Mouse (Mus musculus) neutrophil, adult 59 days (primary cell): Measurements from ENCODE around the gene Hspb6. TPM values are rescaled to one million over a fixed set of nuclear protein-coding genes. Genes with fewer than 3 reads are reported as not detected.

Experiments
- total RNA-seq, 2 experiments: library from RNA; stranded (reverse); gene quantifications; 1 replicate in 1 of 2; 2 replicates in 1 of 2; pipeline ENCODE4 v1.2.4; 2023

Hspb6 gene
- 1 to 10 TPM; 5.1 to 7.4 TPM for total RNA-seq

DNA sequence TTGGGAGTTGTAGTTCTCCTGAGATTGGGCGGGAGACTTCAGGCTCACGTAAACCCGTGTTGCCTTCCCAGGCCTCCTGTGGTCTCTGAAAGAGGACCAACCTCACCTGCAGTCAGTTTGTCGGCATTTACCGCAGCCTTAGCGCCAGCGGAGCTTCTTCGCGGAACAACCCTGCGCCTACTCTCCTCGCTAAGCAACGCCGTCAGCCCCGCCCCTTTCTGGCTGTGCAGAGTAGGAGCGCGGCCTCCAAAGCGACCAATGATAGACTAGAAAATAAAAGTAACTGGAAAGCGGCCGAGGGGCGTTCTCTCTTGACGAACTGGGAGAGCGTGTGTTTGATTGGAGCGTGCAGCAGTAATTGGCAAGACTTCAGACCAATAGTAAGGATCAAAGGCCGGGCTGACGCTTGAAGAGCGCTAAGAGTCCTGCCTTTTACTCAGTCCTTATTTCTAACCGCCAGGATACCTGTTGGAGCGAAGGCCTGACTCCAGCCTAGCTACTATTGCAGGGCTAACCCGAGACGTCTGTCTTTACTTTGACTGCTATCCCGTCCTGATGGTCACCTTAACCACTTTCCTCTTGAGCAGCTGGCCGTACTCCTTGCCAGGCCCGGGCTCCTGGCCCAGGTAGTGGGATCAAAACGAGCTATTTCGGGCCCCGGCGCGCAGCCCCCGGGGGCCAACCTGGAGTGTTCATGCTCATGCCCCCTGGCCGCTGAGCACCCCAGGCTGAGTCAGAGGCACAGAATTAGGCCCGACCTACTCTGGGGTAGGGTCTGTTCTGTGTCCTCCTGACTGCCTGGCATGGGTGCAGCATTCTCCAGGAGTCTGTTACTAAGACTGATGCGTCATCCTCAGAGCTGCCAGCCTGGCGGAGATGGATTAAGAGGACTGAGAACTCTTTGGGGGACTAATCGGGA lies at the start of gene Hspb6, which contains the start of gene Proser3:
TSS of gene Hspb6 (plus strand) at position 77 of the 919 bp plus-strand sequence.
TSS of gene Proser3 (minus strand) at position 198 of the 919 bp plus-strand sequence.

DNA sequence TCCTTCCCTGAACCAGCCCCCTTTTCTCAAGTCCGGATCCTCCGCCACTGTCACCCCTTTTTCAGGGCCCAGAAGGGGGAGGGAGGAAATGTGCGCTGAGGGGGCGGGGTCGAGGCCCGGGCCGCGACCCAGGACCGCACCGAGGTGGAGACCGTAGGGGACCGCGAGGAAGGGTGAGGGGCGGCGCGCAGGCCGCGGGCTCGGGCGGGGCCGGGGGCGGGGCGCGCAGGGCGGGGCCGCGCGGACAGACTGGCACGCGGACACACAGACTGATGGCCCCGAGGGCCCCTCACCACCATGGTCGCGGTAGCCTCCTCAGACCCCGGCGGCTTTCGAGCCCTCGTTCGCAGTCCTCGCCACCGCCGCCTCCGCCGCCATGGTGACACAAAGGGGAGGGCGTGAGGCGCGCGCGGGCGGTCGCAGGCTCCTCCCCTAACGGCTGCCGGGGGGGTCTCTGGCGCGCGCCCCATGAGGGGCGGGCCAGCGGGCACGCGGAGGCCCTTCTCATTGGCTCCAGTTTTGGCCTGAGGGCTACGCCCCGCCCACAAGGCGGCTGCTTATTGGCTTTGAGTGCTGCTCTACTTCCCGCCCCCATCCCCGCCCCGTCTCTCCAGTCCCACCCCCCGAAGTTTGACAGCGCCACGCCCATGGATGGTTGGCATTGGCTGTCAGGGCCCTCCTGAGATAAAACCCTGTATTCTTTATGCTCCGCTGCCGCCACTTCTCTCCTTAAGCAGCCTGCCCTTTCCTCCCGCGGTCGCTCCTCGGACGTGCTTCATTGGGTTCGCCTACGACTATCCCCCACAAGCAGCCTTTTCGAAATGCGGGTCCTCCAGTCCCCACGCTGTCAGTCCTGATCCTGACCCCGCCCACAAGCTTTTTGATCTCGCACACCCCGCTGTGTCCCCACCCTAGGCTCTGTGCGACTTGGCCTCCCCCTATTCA lies 17.1 kb upstream of the Hspb6 start, which contains the start of gene Arhgap33:
TSS of gene Arhgap33 (minus strand) at position 428 of the 945 bp plus-strand sequence.

DNA sequence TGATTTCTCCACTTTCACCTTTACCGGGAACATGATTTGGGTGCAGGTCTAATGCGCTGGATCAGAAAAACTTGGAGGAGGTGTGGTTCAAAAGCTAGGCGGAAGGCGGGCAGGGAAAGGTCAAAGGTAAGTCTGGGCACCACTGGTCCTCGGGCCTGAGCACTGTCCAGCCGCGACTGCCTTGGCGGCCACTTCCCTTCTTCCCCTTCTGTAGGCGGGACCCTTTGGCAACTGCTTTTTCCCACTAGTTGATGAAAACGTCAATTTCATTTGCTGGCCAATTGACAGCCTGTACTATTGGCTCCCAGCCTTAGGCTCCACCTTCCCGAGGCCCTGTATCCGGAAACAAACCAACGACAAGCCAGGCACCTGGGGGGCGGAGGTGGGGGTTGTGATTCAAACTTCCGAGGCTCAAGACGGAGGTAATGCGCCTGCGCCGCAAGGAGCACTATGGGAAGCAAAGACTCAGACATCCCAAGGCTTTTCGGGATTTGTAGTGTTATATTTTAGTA lies 7.5 kb downstream of the Hspb6 start, which contains the start of gene Lin37:
TSS of gene Lin37 (minus strand) at position 396 of the 512 bp plus-strand sequence.

GRCm38 (mm10) chr7:30563117-30563905 lies 11.3 kb downstream of the Hspb6 start, which contains the start of the genes U2af1l4, Gm49396 and Psenen:
Gene U2af1l4, plus strand, starts transcription at chr7:30563301.
Gene Gm49396, plus strand, starts transcription at chr7:30563344.
Gene Psenen, minus strand, starts transcription at chr7:30563627.

GRCm38 (mm10) chr7:30564970-30565571 lies 13.1 kb downstream of the Hspb6 start, which contains the start of gene Igflr1:
Gene Igflr1, plus strand, starts transcription at chr7:30565427.

GRCm38 (mm10) chr7:30588676-30589434 lies 36.9 kb downstream of the Hspb6 start, which contains the start of gene Kmt2b:
Gene Kmt2b, minus strand, starts transcription at chr7:30588726.

GRCm38 (mm10) chr7:30598786-30599185 lies 46.8 kb downstream of the Hspb6 start, which contains the start of gene Zbtb32:
Gene Zbtb32, minus strand, starts transcription at chr7:30598909.

Other genes with a start within 250 kb of the Hspb6 start
- 10 to 100 TPM; 14.6 to 14.7 TPM for gene Alkbh6, start 243.5 kb upstream of the Hspb6 start, total RNA-seq
- under 1 TPM in 1 of 2 experiments, not detected in 1; 0.76 TPM for gene Syne4, start 237.4 kb upstream of the Hspb6 start, total RNA-seq
- gene E130208F15Rik, start 230.4 kb upstream of the Hspb6 start, total RNA-seq, result not detected
- 1 to 10 TPM; 3.2 to 3.4 TPM for gene Sdhaf1, start 228.3 kb upstream of the Hspb6 start, total RNA-seq
- gene Lrfn3, start 189.4 kb upstream of the Hspb6 start, total RNA-seq, result not detected
- 1,000 to 10,000 TPM; 2,122 to 2,210 TPM for gene Tyrobp, start 138.4 kb upstream of the Hspb6 start, total RNA-seq
- 100 to 1,000 TPM; 116 to 123 TPM for gene Hcst, start 132.3 kb upstream of the Hspb6 start, total RNA-seq
- gene Nfkbid, start 130.4 kb upstream of the Hspb6 start, total RNA-seq, result 10 to 100 TPM; 65.6 to 78.9 TPM
- under 1 TPM in 1 of 2 experiments, not detected in 1; 0.27 TPM for gene Aplp1, start 106.6 kb upstream of the Hspb6 start, total RNA-seq
- not detected for gene Kirrel2, start 94.5 kb upstream of the Hspb6 start, total RNA-seq
- gene Nphs1, start 93.9 kb upstream of the Hspb6 start, total RNA-seq, result not detected
- gene Prodh2, start 58.6 kb upstream of the Hspb6 start, total RNA-seq, result not detected
- gene Arhgap33, start 17.1 kb upstream of the Hspb6 start, total RNA-seq, result 10 to 100 TPM; 14.2 to 14.6 TPM
- gene Proser3, start 121 bp downstream of the Hspb6 start, total RNA-seq, result 1 to 10 TPM; 6.0 to 6.3 TPM
- gene Lin37, start 7.7 kb downstream of the Hspb6 start, total RNA-seq, result 10 to 100 TPM; 30.4 to 32.0 TPM
- 10 to 100 TPM; 40.8 to 45.4 TPM for gene U2af1l4, start 11.1 kb downstream of the Hspb6 start, total RNA-seq
- 1 to 10 TPM; 3.2 to 6.2 TPM for gene Gm49396, start 11.2 kb downstream of the Hspb6 start, total RNA-seq
- 100 to 1,000 TPM; 120 to 121 TPM for gene Psenen, start 11.4 kb downstream of the Hspb6 start, total RNA-seq
- 1 to 10 TPM; 3.7 to 5.5 TPM for gene Igflr1, start 13.2 kb downstream of the Hspb6 start, total RNA-seq
- 10 to 100 TPM; 51.3 to 54.4 TPM for gene Kmt2b, start 36.5 kb downstream of the Hspb6 start, total RNA-seq
- gene Zbtb32, start 46.7 kb downstream of the Hspb6 start, total RNA-seq, result under 1 TPM; 0.20 to 0.22 TPM
- not detected for gene Upk1a, start 60.7 kb downstream of the Hspb6 start, total RNA-seq
- 100 to 1,000 TPM; 236 to 250 TPM for gene Cox6b1, start 74.0 kb downstream of the Hspb6 start, total RNA-seq
- not detected for gene Etv2, start 83.7 kb downstream of the Hspb6 start, total RNA-seq
- 10 to 100 TPM; 77.8 to 88.7 TPM for gene Rbm42, start 98.1 kb downstream of the Hspb6 start, total RNA-seq
- 10 to 100 TPM; 22.3 to 22.8 TPM for gene Haus5, start 112.8 kb downstream of the Hspb6 start, total RNA-seq
- not detected for gene Pmis2, start 119.4 kb downstream of the Hspb6 start, total RNA-seq
- not detected for gene 2200002J24Rik, start 146.7 kb downstream of the Hspb6 start, total RNA-seq
- under 1 TPM; 0.37 to 0.58 TPM for gene Atp4a, start 160.0 kb downstream of the Hspb6 start, total RNA-seq
- gene Tmem147, start 177.4 kb downstream of the Hspb6 start, total RNA-seq, result 10 to 100 TPM; 26.6 to 35.5 TPM
- gene Gapdhs, start 191.5 kb downstream of the Hspb6 start, total RNA-seq, result not detected
- gene Sbsn, start 199.3 kb downstream of the Hspb6 start, total RNA-seq, result 1 to 10 TPM; 1.9 to 3.2 TPM
- gene Dmkn, start 211.6 kb downstream of the Hspb6 start, total RNA-seq, result 1 to 10 TPM; 1.4 to 3.3 TPM
- gene Krtdap, start 235.7 kb downstream of the Hspb6 start, total RNA-seq, result not detected